Mouse (Mus musculus): Measurements from ENCODE around the gene Gm10130. TPM values are rescaled to one million over a fixed set of nuclear protein-coding genes. Genes with fewer than 3 reads are reported as not detected.
"Not testable (repeated sequence)": the region's sequence is repeated elsewhere in the genome, so short reads cannot be mapped to it uniquely, and the experiment has no call there.

Gene Gm10130
- 1.5 TPM in 1 of 2 replicates, not detected in the other for polyA plus RNA-seq (2014; fragmentation: Nextera tagmentation; extraction: Ambion mirVana)

GRCm38 (mm10) chr2:150323402-150323801 is at the start of gene Gm10130:
Gene Gm10130 (plus strand): TSS chr2:150323702.
- WGBS = 96% methylated on average over 5 of the region's 5 CpGs
- Histone ChIP-seq H3K36me3 (ENCODE audit: control insufficient read depth, insufficient read depth, low read length) (0 out of 2 replicates have a peak, but pooled peaks cover 9% of the 10 kb centered on the region), H3K9ac (replicated peaks; ENCODE audit: low read depth, low read length) (no peak within 1 kb of the TSS), H3K27ac (ENCODE audit: low read depth, low read length) (no peak within 1 kb of the TSS), H3K4me2 (ENCODE audit: low read depth, low read length) (no peak within 1 kb of the TSS), H3K4me3 (ENCODE audit: low read depth, low read length) (no peak within 1 kb of the TSS), H3K4me1 (ENCODE audit: control insufficient read depth, insufficient read depth, low read length) (no peaks in the 10 kb centered on the region), H3K9me3 (ENCODE audit: control insufficient read depth, low read length) (peaks cover 27% of the 10 kb centered on the region), H3K27me3 (ENCODE audit: control insufficient read depth, insufficient read depth, low read length) (no peaks in the 10 kb centered on the region)
- ATAC-seq (ENCODE audit: low read depth) = no peak

DNA sequence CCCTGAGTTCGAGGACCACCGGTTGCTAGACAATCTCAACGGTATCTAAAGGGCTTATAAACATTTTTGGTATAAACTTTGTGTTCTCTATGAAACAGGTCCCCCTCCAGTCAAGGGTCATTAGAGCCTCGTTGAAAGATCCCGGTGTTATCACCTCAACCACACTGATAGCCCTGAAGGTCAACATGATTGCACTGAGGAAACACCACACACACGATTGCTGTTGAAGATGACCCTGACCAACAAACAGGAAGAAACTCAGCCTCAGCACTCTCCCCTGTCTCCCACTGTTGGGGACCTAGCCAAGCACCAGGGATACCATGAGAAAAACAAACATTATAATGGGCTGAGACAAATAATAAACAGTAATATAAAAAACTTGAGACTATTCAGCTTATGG is 29.8 kb upstream of the Gm10130 start:
- Histone ChIP-seq H3K9me3 (ENCODE audit: control insufficient read depth, low read length) (no peaks in the 10 kb centered on the region), H3K4me3 (ENCODE audit: low read depth, low read length) (no peak overlapping the region), H3K27me3 (ENCODE audit: control insufficient read depth, insufficient read depth, low read length) (no peaks in the 10 kb centered on the region), H3K36me3 (ENCODE audit: control insufficient read depth, insufficient read depth, low read length) (no peaks in the 10 kb centered on the region), H3K4me1 (ENCODE audit: control insufficient read depth, insufficient read depth, low read length) (no peaks in the 10 kb centered on the region), H3K4me2 (ENCODE audit: low read depth, low read length) (no peak overlapping the region), H3K9ac (replicated peaks; ENCODE audit: low read depth, low read length) (no peak overlapping the region), H3K27ac (ENCODE audit: low read depth, low read length) (no peak overlapping the region)
- 90% methylated on average over 6 of the region's 6 CpGs for WGBS
- no peak for ATAC-seq (ENCODE audit: low read depth)

DNA sequence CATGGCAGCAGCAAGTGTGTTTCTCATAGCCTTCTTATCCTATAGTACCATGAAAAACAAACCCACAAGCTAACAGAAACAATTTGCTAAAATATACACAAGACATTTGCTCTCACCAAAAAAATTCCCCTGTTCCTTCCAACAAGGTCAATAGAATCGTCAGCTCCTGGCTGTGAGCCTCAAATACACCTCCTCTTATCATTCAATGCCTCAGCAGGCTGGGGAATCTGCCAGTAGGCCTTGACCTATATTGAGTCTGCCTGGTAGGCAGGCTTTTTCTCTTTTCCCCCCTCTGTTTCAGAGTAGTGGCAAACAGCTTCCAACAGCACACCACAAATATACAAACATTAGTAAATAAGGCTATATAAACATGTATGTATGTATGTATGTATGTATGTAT is 24.4 kb upstream of the Gm10130 start:
- H3K9ac ChIP-seq (replicated peaks; ENCODE audit: low read depth, low read length) = no peak overlapping the region
- no peaks in the 10 kb centered on the region for H3K4me1 ChIP-seq (ENCODE audit: control insufficient read depth, insufficient read depth, low read length)
- no peaks in the 10 kb centered on the region for H3K36me3 ChIP-seq (ENCODE audit: control insufficient read depth, insufficient read depth, low read length)
- H3K9me3 ChIP-seq (ENCODE audit: control insufficient read depth, low read length) = no peaks in the 10 kb centered on the region
- no peak overlapping the region for H3K27ac ChIP-seq (ENCODE audit: low read depth, low read length)
- no peak for ATAC-seq (ENCODE audit: low read depth)
- H3K4me2 ChIP-seq (ENCODE audit: low read depth, low read length) = no peak overlapping the region
- H3K4me3 ChIP-seq (ENCODE audit: low read depth, low read length) = no peak overlapping the region
- no peaks in the 10 kb centered on the region for H3K27me3 ChIP-seq (ENCODE audit: control insufficient read depth, insufficient read depth, low read length)
- 62% methylated on average over 1 of the region's 1 CpGs for WGBS

GRCm38 (mm10) chr2:150307183-150307773 is 16.2 kb upstream of the Gm10130 start:
- no peaks in the 10 kb centered on the region for H3K4me1 ChIP-seq (ENCODE audit: control insufficient read depth, insufficient read depth, low read length)
- no peak overlapping the region for H3K4me3 ChIP-seq (ENCODE audit: low read depth, low read length)
- H3K9ac ChIP-seq (replicated peaks; ENCODE audit: low read depth, low read length) = no peak overlapping the region
- no peaks in the 10 kb centered on the region for H3K27me3 ChIP-seq (ENCODE audit: control insufficient read depth, insufficient read depth, low read length)
- no peak overlapping the region for H3K27ac ChIP-seq (ENCODE audit: low read depth, low read length)
- no peaks in the 10 kb centered on the region for H3K36me3 ChIP-seq (ENCODE audit: control insufficient read depth, insufficient read depth, low read length)
- H3K9me3 ChIP-seq (ENCODE audit: control insufficient read depth, low read length) = no peaks in the 10 kb centered on the region
- no peak overlapping the region for H3K4me2 ChIP-seq (ENCODE audit: low read depth, low read length)
- 87% methylated on average over 10 of the region's 10 CpGs for WGBS
- no peak for ATAC-seq (ENCODE audit: low read depth)

DNA sequence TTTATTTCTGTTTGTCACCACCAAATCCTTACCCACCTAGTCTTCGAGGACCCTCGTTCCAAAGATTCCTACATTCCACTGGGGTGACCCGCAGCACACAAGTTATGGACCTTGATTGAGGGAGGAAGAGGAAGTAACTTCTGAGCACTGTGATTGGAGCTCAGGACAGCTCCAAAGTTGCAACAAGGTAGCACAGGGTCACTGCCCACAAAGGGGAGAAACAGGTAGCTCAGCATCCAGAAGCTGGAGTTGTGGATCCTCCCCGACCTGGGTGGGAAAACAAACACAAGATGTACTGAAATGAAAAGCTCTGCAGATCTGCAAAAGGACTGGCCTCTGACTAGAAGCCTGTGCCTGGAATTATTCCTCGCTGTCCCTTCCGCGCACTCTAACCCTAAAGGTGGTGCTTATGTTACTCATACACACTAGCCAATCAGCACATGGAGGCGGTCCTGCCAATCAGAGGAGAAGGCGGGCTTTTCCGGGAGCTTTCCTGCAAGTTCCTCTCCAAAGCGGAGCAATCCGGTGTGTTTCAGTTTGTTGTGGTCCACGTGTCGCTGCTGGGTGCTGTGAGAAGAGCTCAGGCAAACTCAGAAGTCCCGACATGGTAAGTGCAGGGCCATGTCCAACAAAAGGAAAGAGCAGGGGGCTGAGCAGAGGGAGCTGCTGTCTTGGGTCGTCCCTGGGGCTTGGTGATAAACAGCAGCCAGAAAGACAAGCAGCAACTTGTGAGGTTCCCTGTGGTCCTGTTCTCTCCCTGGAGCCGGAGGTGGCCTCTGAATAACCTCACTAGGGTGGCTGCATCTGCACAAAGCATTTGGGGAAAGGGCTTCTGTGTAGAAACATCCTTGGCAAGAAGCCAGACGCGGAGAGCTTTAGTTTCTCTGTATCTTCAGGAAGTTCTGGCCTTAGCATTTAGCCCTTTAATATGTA is 12.3 kb upstream of the Gm10130 start:
- ATAC-seq (ENCODE audit: low read depth) = peak; percentile 99
- H3K9me3 ChIP-seq (ENCODE audit: control insufficient read depth, low read length); H3K27me3 ChIP-seq (ENCODE audit: control insufficient read depth, insufficient read depth, low read length); H3K36me3 ChIP-seq (ENCODE audit: control insufficient read depth, insufficient read depth, low read length); H3K4me1 ChIP-seq (ENCODE audit: control insufficient read depth, insufficient read depth, low read length): not testable (repeated sequence)
- Histone ChIP-seq H3K9ac (replicated peaks; ENCODE audit: low read depth, low read length) (peak overlapping the region; percentile 39; the same call in 1 of the 2 replicates), H3K27ac (ENCODE audit: low read depth, low read length) (peak overlapping the region; percentile 7; the same call in 1 of the 2 replicates), H3K4me2 (ENCODE audit: low read depth, low read length) (peak overlapping the region; percentile 56), H3K4me3 (ENCODE audit: low read depth, low read length) (peak overlapping the region; percentile 41)
- whole genome bisulfite sequencing = 14% methylated on average over 19 of the region's 19 CpGs

DNA sequence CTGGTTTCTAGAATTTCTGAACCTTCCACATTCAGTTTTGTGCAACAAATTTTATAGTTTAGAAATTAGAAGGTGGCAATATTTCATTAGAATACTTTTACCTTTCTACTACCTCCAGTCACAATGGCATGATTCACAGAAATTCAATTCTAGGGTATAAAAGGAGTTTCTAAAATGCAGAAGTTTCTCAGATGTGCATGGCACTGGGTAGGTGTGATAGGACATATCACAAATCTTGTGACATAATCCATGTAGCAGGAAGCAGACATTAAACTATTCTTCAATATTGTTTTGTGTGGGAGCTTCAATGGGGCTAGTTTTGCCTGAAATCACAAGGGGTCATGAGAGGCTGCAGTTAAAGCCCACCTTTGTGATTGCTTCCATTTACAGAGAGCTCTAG is 7.4 kb upstream of the Gm10130 start:
- Histone ChIP-seq H3K36me3 (ENCODE audit: control insufficient read depth, insufficient read depth, low read length) (no peaks in the 10 kb centered on the region), H3K4me1 (ENCODE audit: control insufficient read depth, insufficient read depth, low read length) (no peaks in the 10 kb centered on the region), H3K9me3 (ENCODE audit: control insufficient read depth, low read length) (peaks cover 16% of the 10 kb centered on the region), H3K9ac (replicated peaks; ENCODE audit: low read depth, low read length) (no peak overlapping the region), H3K4me2 (ENCODE audit: low read depth, low read length) (no peak overlapping the region), H3K27ac (ENCODE audit: low read depth, low read length) (no peak overlapping the region), H3K27me3 (ENCODE audit: control insufficient read depth, insufficient read depth, low read length) (no peaks in the 10 kb centered on the region), H3K4me3 (ENCODE audit: low read depth, low read length) (no peak overlapping the region)
- no peak for ATAC-seq (ENCODE audit: low read depth)

GRCm38 (mm10) chr2:150318973-150319372 is 4.5 kb upstream of the Gm10130 start:
- ATAC-seq (ENCODE audit: low read depth) = no peak
- H3K4me1 ChIP-seq (ENCODE audit: control insufficient read depth, insufficient read depth, low read length) = no peaks in the 10 kb centered on the region
- no peak overlapping the region for H3K4me2 ChIP-seq (ENCODE audit: low read depth, low read length)
- 100% methylated on average over 1 of the region's 1 CpGs for WGBS
- no peaks in the 10 kb centered on the region for H3K27me3 ChIP-seq (ENCODE audit: control insufficient read depth, insufficient read depth, low read length)
- no peak overlapping the region for H3K9ac ChIP-seq (replicated peaks; ENCODE audit: low read depth, low read length)
- peaks cover 24% of the 10 kb centered on the region for H3K9me3 ChIP-seq (ENCODE audit: control insufficient read depth, low read length)
- no peak overlapping the region for H3K4me3 ChIP-seq (ENCODE audit: low read depth, low read length)
- no peak overlapping the region for H3K27ac ChIP-seq (ENCODE audit: low read depth, low read length)
- 0 out of 2 replicates have a peak, but pooled peaks cover 3% of the 10 kb centered on the region for H3K36me3 ChIP-seq (ENCODE audit: control insufficient read depth, insufficient read depth, low read length)

- not testable (repeated sequence) for H3K9me3 ChIP-seq (ENCODE audit: control insufficient read depth, low read length); H3K4me1 ChIP-seq (ENCODE audit: control insufficient read depth, insufficient read depth, low read length); H3K9ac ChIP-seq (replicated peaks; ENCODE audit: low read depth, low read length); H3K4me2 ChIP-seq (ENCODE audit: low read depth, low read length); H3K4me3 ChIP-seq (ENCODE audit: low read depth, low read length); H3K36me3 ChIP-seq (ENCODE audit: control insufficient read depth, insufficient read depth, low read length); H3K27ac ChIP-seq (ENCODE audit: low read depth, low read length); ATAC-seq (ENCODE audit: low read depth); H3K27me3 ChIP-seq (ENCODE audit: control insufficient read depth, insufficient read depth, low read length)
These were observed 33.6 kb downstream of the Gm10130 start for GRCm38 (mm10) chr2:150357136-150357535.

Data from neural tube, embryonic 14.5 days (tissue).